Mouse (Mus musculus) heart, adult 11 months (tissue): Measurements from ENCODE around the gene Rsg1.

Source experiments
- DNase-seq: peaks from one replicate; pipeline ENCODE4 v3.0.0; 2022

The Rsg1 gene

GRCm38 (mm10) chr4:141213770-141214336, at the start of gene Rsg1:
Gene Rsg1 (plus strand): TSS chr4:141213956.
- DNase-seq = peak; percentile 99

- no peak for DNase-seq
Observed at GRCm38 (mm10) chr4:141165744-141166292, 47.9 kb upstream of the Rsg1 start.

GRCm38 (mm10) chr4:141167156-141167555, 46.6 kb upstream of the Rsg1 start:
- no peak for DNase-seq

GRCm38 (mm10) chr4:141172121-141172520, 41.6 kb upstream of the Rsg1 start:
- DNase-seq = no peak

GRCm38 (mm10) chr4:141175783-141176182, 38.0 kb upstream of the Rsg1 start:
- peak; percentile 96 for DNase-seq

- peak; percentile 92 for DNase-seq
Observed at GRCm38 (mm10) chr4:141176328-141176838, 37.4 kb upstream of the Rsg1 start.

- no peak for DNase-seq
Observed at GRCm38 (mm10) chr4:141178500-141178899, 35.3 kb upstream of the Rsg1 start.

- DNase-seq = no peak
Observed at GRCm38 (mm10) chr4:141180831-141181230, 32.9 kb upstream of the Rsg1 start.

- DNase-seq = no peak
Observed at GRCm38 (mm10) chr4:141181981-141182380, 31.8 kb upstream of the Rsg1 start.

GRCm38 (mm10) chr4:141183932-141184331, 29.8 kb upstream of the Rsg1 start:
- no peak for DNase-seq

- DNase-seq = no peak
Observed at GRCm38 (mm10) chr4:141184426-141184825, 29.3 kb upstream of the Rsg1 start.

GRCm38 (mm10) chr4:141186923-141187836, 26.6 kb upstream of the Rsg1 start:
- no peak for DNase-seq

- DNase-seq = no peak
Observed at GRCm38 (mm10) chr4:141191294-141191693, 22.5 kb upstream of the Rsg1 start.

GRCm38 (mm10) chr4:141194553-141194952, 19.2 kb upstream of the Rsg1 start:
- DNase-seq = no peak

- no peak for DNase-seq
Observed at GRCm38 (mm10) chr4:141196981-141197685, 16.6 kb upstream of the Rsg1 start.

GRCm38 (mm10) chr4:141197686-141198035, 16.1 kb upstream of the Rsg1 start:
- DNase-seq = no peak

- DNase-seq = peak; percentile 96
Observed at GRCm38 (mm10) chr4:141200906-141201305, 12.8 kb upstream of the Rsg1 start.

- peak; percentile 93 for DNase-seq
Observed at GRCm38 (mm10) chr4:141202192-141202591, 11.6 kb upstream of the Rsg1 start.

GRCm38 (mm10) chr4:141204580-141205061, 9.1 kb upstream of the Rsg1 start:
- DNase-seq = peak; percentile 89

- DNase-seq = peak; percentile 86
Observed at GRCm38 (mm10) chr4:141207081-141207480, 6.7 kb upstream of the Rsg1 start.

GRCm38 (mm10) chr4:141210524-141211219, 3.1 kb upstream of the Rsg1 start:
- peak; percentile 92 for DNase-seq

GRCm38 (mm10) chr4:141211646-141212045, 2.1 kb upstream of the Rsg1 start:
- no peak for DNase-seq
